Mouse (Mus musculus) bone marrow macrophage, adult 2 months (primary cell): Measurements from ENCODE around the gene Heg1. TPM values are rescaled to one million over a fixed set of nuclear protein-coding genes. Genes with fewer than 3 reads are reported as not detected.

Experiments
- H3K27ac ChIP-seq: 2 replicates; pipeline ENCODE4 v1.5.1; 2012; ENCODE audit warnings: low read depth, low read length; ENCODE audit not compliant: insufficient read depth
- H3K4me1 ChIP-seq: 2 replicates; pipeline ENCODE4 v1.6.1; 2012; ENCODE audit warnings: low read length; ENCODE audit not compliant: control insufficient read depth, insufficient read depth
- H3K4me3 ChIP-seq: 2 replicates; pipeline ENCODE4 v1.5.1; 2012; ENCODE audit warnings: mild to moderate bottlenecking, low read length, moderate library complexity; ENCODE audit not compliant: insufficient read depth
- CTCF ChIP-seq: IDR thresholded peaks from 2 replicates; pipeline ENCODE4 v1.5.1; 2012; ENCODE audit warnings: low read depth, mild to moderate bottlenecking, low read length, moderate library complexity
- POLR2A ChIP-seq: IDR thresholded peaks from 2 replicates; pipeline ENCODE4 v1.6.1; 2012; ENCODE audit warnings: mild to moderate bottlenecking, low read depth, low read length, borderline replicate concordance
- polyA plus RNA-seq: library from polyadenylated mRNA; stranded (reverse); fragments of >200 nt; gene quantifications from 2 replicates; pipeline ENCODE4 v1.2.4, GENCODE M21; 2012; ENCODE audit not compliant: missing spikeins, insufficient read depth, insufficient read length

Gene Heg1
- polyA plus RNA-seq, 1 experiment: 0.35 TPM

- H3K27ac ChIP-seq: no peak overlapping the region
- H3K4me1 ChIP-seq: no peaks in the 10 kb centered on the region
- no peak overlapping the region for H3K4me3 ChIP-seq
- TF ChIP-seq CTCF (no peak), POLR2A (no peak)
These were observed 134.4 kb downstream of the Heg1 start for GRCm38 (mm10) chr16:33818413-33819165.

GRCm38 (mm10) chr16:33820269-33821178, 136.4 kb downstream of the Heg1 start:
- no peak overlapping the region for H3K27ac ChIP-seq
- no peaks in the 10 kb centered on the region for H3K4me1 ChIP-seq
- TF ChIP-seq POLR2A (no peak), CTCF (peak; percentile 30; the same call in 1 of the 2 replicates)
- H3K4me3 ChIP-seq: no peak overlapping the region

Other genes starting within 250 kb of the Heg1 start
- gene Slc12a8, start 167.0 kb upstream of the Heg1 start, polyA plus RNA-seq: 1.3 TPM in 1 of 2 replicates, not detected in the other
- not detected in 2 replicates for gene Muc13, start 109.7 kb downstream of the Heg1 start, polyA plus RNA-seq
- gene Itgb5, start 145.3 kb downstream of the Heg1 start, polyA plus RNA-seq: 211 and 263 TPM in 2 replicates